Mouse (Mus musculus) erythroblast, adult 5-6 weeks (primary cell): ENCODE measurements around the gene Tcaf2. TPM values are rescaled to one million over a fixed set of nuclear protein-coding genes. Genes with fewer than 3 reads are reported as not detected.

Experiments used
- ATAC-seq: replicated peaks from 2 replicates; pipeline ENCODE4 v1.8.0; 2016; ENCODE audit warnings: moderate number of reproducible peaks, mild to moderate bottlenecking, moderate TSS enrichment, inconsistent platforms; ENCODE audit not compliant: poor library complexity, low FRiP score, severe bottlenecking
- total RNA-seq, 2 experiments: library from RNA; stranded (forward) in 1 of 2; stranded (reverse) in 1 of 2; fragments of 150-400 nt in 1 of 2; fragments of 200-764, 138-1000 nt in 1 of 2; gene quantifications; 2 replicates each; pipeline versions ENCODE4 v1.2.3 to v1.2.4; 2015 to 2017; ENCODE audit warnings: low replicate concordance in 2 of 2

Tcaf2 gene
- total RNA-seq, 2 experiments from 2014 or later, result not detected

DNA sequence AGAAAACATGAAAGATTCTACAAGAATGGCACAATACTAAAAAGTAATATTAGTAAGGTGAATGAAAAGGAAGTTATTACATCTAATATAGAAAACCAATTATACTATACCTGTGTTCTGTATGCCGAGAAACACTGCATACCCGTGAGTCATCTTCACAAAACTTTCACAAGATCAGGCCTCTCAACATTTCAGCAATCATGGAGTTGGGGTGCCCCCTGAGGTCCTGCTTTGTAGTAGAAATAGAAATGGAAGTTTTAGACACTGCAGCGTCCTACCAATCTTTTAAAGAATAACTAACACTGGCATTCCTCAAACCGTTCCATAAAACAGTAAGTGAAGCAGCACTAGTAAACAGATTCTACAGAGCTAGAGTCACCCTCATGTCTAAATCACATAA is 66.4 kb downstream of the Tcaf2 start:
- ATAC-seq, result no peak

GRCm38 (mm10) chr6:42577433-42577832 is 67.6 kb downstream of the Tcaf2 start:
- no peak for ATAC-seq

Other genes starting within 250 kb of the Tcaf2 start
- not detected in 2 replicates for gene Tas2r143, start 245.0 kb downstream of the Tcaf2 start, total RNA-seq (2015; ENCODE audit: low replicate concordance)
- gene Tas2r143, start 245.0 kb downstream of the Tcaf2 start, total RNA-seq (2017; ENCODE audit: low replicate concordance), result not detected in 2 replicates
- gene Tas2r135, start 239.8 kb downstream of the Tcaf2 start, total RNA-seq (2015; ENCODE audit: low replicate concordance), result not detected in 2 replicates
- not detected in 2 replicates for gene Tas2r135, start 239.8 kb downstream of the Tcaf2 start, total RNA-seq (2017; ENCODE audit: low replicate concordance)
- not detected in 2 replicates for gene Tas2r126, start 210.7 kb downstream of the Tcaf2 start, total RNA-seq (2015; ENCODE audit: low replicate concordance)
- not detected in 2 replicates for gene Tas2r126, start 210.7 kb downstream of the Tcaf2 start, total RNA-seq (2017; ENCODE audit: low replicate concordance)
- gene Olfr458, start 180.1 kb downstream of the Tcaf2 start, total RNA-seq (2015; ENCODE audit: low replicate concordance), result not detected in 2 replicates
- not detected in 2 replicates for gene Olfr458, start 180.1 kb downstream of the Tcaf2 start, total RNA-seq (2017; ENCODE audit: low replicate concordance)
- gene Olfr457, start 168.9 kb downstream of the Tcaf2 start, total RNA-seq (2015; ENCODE audit: low replicate concordance), result not detected in 2 replicates
- 0.42 TPM in 1 of 2 replicates, not detected in the other for gene Olfr457, start 168.9 kb downstream of the Tcaf2 start, total RNA-seq (2017; ENCODE audit: low replicate concordance)
- gene Olfr456, start 158.0 kb downstream of the Tcaf2 start, total RNA-seq (2015; ENCODE audit: low replicate concordance), result not detected in 2 replicates
- gene Olfr456, start 158.0 kb downstream of the Tcaf2 start, total RNA-seq (2017; ENCODE audit: low replicate concordance), result not detected in 2 replicates
- gene Olfr455, start 97.7 kb downstream of the Tcaf2 start, total RNA-seq (2015; ENCODE audit: low replicate concordance), result not detected in 2 replicates
- gene Olfr455, start 97.7 kb downstream of the Tcaf2 start, total RNA-seq (2017; ENCODE audit: low replicate concordance), result not detected in 2 replicates
- not detected in 2 replicates for gene Tcaf3, start 47.6 kb downstream of the Tcaf2 start, total RNA-seq (2015; ENCODE audit: low replicate concordance)
- gene Tcaf3, start 47.6 kb downstream of the Tcaf2 start, total RNA-seq (2017; ENCODE audit: low replicate concordance), result 0.42 TPM in 1 of 2 replicates, not detected in the other
- not detected in 2 replicates for gene Tcaf1, start 64.8 kb upstream of the Tcaf2 start, total RNA-seq (2015; ENCODE audit: low replicate concordance)
- not detected in 2 replicates for gene Tcaf1, start 64.8 kb upstream of the Tcaf2 start, total RNA-seq (2017; ENCODE audit: low replicate concordance)
- gene Olfr453, start 94.1 kb upstream of the Tcaf2 start, total RNA-seq (2015; ENCODE audit: low replicate concordance), result not detected in 2 replicates
- gene Olfr453, start 94.1 kb upstream of the Tcaf2 start, total RNA-seq (2017; ENCODE audit: low replicate concordance), result not detected in 2 replicates
- not detected in 2 replicates for gene Olfr38, start 111.2 kb upstream of the Tcaf2 start, total RNA-seq (2015; ENCODE audit: low replicate concordance)
- not detected in 2 replicates for gene Olfr38, start 111.2 kb upstream of the Tcaf2 start, total RNA-seq (2017; ENCODE audit: low replicate concordance)
- gene Olfr452, start 139.8 kb upstream of the Tcaf2 start, total RNA-seq (2015; ENCODE audit: low replicate concordance), result not detected in 2 replicates
- gene Olfr452, start 139.8 kb upstream of the Tcaf2 start, total RNA-seq (2017; ENCODE audit: low replicate concordance), result not detected in 2 replicates
- not detected in 2 replicates for gene Olfr450, start 166.7 kb upstream of the Tcaf2 start, total RNA-seq (2015; ENCODE audit: low replicate concordance)
- gene Olfr450, start 166.7 kb upstream of the Tcaf2 start, total RNA-seq (2017; ENCODE audit: low replicate concordance), result not detected in 2 replicates
- not detected in 2 replicates for gene Olfr449, start 189.1 kb upstream of the Tcaf2 start, total RNA-seq (2015; ENCODE audit: low replicate concordance)
- gene Olfr449, start 189.1 kb upstream of the Tcaf2 start, total RNA-seq (2017; ENCODE audit: low replicate concordance), result not detected in 2 replicates
- 0.58 TPM in 1 of 2 replicates, not detected in the other for gene Olfr448, start 245.2 kb upstream of the Tcaf2 start, total RNA-seq (2015; ENCODE audit: low replicate concordance)
- gene Olfr448, start 245.2 kb upstream of the Tcaf2 start, total RNA-seq (2017; ENCODE audit: low replicate concordance), result not detected in 2 replicates